Mouse (Mus musculus): ENCODE measurements at regions not wholly inside any gene's neighbourhood (a gene's known extent, or its start where the extent isn't known, plus 50 kb on each side); places are given as distances from the start of the nearest gene placed in this dataset.

- Histone ChIP-seq H3K36me3 (ENCODE audit: inconsistent target) (no peaks in the 10 kb centered on the region), H3K79me2 (ENCODE audit: inconsistent target) (no peaks in the 10 kb centered on the region), H3K4me3 (ENCODE audit: inconsistent target) (no peak overlapping the region), H3K27ac (no peak overlapping the region)
- WGBS (ENCODE audit: missing documents), result 92% methylated on average over 3 of the region's 3 CpGs
These were observed 121.0 kb upstream of the Cblb start for GRCm38 (mm10) chr16:51910046-51910445.

- Histone ChIP-seq H3K4me3 (ENCODE audit: inconsistent target) (no peak overlapping the region), H3K79me2 (ENCODE audit: inconsistent target) (no peaks in the 10 kb centered on the region), H3K36me3 (ENCODE audit: inconsistent target) (no peaks in the 10 kb centered on the region), H3K27ac (no peak overlapping the region)
- 70% methylated on average over 6 of the region's 6 CpGs for WGBS (ENCODE audit: missing documents)
These were observed 119.8 kb upstream of the Cblb start for GRCm38 (mm10) chr16:51911109-51911765.

DNA sequence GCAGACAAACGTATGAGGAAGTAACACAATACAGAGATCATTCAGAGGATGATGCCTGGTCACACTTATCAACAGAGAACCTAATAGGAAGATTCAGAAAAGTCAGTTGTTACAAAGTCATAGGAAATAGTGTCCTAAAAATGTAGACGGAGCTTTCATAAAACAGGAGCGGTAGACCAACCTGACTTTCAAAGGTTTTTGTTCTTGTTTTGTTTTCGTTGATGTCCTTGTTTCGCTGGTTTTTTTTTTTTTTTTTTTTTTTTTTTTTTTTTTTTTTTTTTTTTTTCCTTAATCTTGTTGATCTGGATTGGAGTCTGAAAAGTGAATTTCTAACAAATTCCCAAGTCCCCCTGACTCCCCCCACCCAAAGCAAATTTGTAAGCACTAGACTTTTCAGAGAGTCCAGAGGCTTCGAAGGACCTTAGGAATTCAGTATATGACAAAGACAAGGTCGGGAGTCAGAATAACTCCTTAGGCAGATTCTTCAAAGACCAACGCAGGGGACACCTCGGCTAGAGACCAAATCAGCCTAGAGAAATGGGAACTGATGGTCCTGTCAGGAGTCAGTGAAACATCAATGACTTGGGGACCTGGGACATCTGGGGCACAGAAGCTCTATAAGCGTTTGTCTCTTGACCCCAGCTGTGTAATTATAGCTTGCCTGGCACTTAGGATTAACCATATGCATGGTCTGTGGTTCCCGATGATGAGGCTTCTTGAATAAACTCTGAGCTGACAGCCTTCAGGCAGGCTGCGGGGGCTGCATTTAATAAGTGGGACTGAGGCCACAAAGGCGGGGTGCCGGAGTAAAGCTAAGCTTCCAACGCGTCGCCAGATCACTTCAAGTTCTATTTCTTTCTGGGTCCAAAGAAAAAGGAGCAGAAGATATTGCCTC, 115.7 kb upstream of the Cblb start:
- 92% methylated on average over 17 of the region's 17 CpGs for WGBS (ENCODE audit: missing documents)
- no peaks in the 10 kb centered on the region for H3K79me2 ChIP-seq (ENCODE audit: inconsistent target)
- no peak overlapping the region for H3K27ac ChIP-seq
- no peak overlapping the region for H3K4me3 ChIP-seq (ENCODE audit: inconsistent target)
- H3K36me3 ChIP-seq (ENCODE audit: inconsistent target), result no peaks in the 10 kb centered on the region

DNA sequence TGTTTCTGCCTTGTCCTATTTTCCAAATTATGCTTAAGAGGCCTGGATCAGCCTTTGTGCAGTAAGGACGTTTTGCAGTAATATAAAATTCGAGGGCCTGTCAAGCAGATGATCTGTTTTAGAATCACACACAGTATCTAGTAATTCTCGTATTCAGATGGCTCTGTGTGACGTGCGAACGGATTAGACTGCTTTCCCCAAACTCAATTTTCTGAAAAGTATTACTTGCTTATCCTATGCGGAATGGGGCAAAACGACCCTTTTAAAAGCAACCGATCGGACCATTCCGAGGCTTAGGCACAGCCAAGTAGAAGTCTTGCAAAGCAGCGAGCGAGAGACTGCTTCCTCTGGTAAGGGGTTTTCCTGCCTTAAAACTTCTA, 115.1 kb upstream of the Cblb start:
- WGBS (ENCODE audit: missing documents), result 96% methylated on average over 13 of the region's 13 CpGs
- no peak overlapping the region for H3K27ac ChIP-seq
- H3K4me3 ChIP-seq (ENCODE audit: inconsistent target), result no peak overlapping the region
- no peaks in the 10 kb centered on the region for H3K36me3 ChIP-seq (ENCODE audit: inconsistent target)
- no peaks in the 10 kb centered on the region for H3K79me2 ChIP-seq (ENCODE audit: inconsistent target)

- Histone ChIP-seq H3K27ac (no peak overlapping the region), H3K4me3 (ENCODE audit: inconsistent target) (no peak overlapping the region), H3K79me2 (ENCODE audit: inconsistent target) (no peaks in the 10 kb centered on the region), H3K36me3 (ENCODE audit: inconsistent target) (no peaks in the 10 kb centered on the region)
- 98% methylated on average over 5 of the region's 5 CpGs for WGBS (ENCODE audit: missing documents)
These were observed 114.7 kb upstream of the Cblb start for GRCm38 (mm10) chr16:51916337-51916736.

- H3K4me3 ChIP-seq (ENCODE audit: inconsistent target), result no peak overlapping the region
- no peaks in the 10 kb centered on the region for H3K36me3 ChIP-seq (ENCODE audit: inconsistent target)
- H3K79me2 ChIP-seq (ENCODE audit: inconsistent target), result no peaks in the 10 kb centered on the region
- H3K27ac ChIP-seq, result no peak overlapping the region
- 97% methylated on average over 3 of the region's 3 CpGs for WGBS (ENCODE audit: missing documents)
These were observed 114.2 kb upstream of the Cblb start for GRCm38 (mm10) chr16:51916820-51917219.

GRCm38 (mm10) chr16:51917540-51917939, 113.5 kb upstream of the Cblb start:
- Histone ChIP-seq H3K79me2 (ENCODE audit: inconsistent target) (no peaks in the 10 kb centered on the region), H3K4me3 (ENCODE audit: inconsistent target) (no peak overlapping the region), H3K27ac (no peak overlapping the region), H3K36me3 (ENCODE audit: inconsistent target) (no peaks in the 10 kb centered on the region)
- 40% methylated on average over 2 of the region's 2 CpGs for WGBS (ENCODE audit: missing documents)

DNA sequence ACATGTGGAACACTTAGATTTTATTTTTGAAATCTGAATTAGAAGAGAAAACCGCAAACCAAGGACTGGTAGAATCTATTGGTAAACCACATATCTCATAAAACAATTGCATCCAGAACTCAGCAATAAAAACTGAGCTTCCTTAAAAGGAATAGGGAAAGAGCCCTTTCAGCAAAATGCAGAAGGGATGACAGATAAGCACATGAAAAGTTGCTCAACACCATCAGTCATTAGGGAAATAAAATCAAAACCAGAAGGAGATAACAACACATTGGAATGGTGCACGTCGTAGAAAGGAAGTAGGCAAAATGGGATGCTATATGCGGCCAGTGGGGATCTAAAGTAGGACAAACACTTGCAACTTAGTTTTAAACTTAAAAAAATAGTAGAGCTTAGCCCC, 110.0 kb upstream of the Cblb start:
- Histone ChIP-seq H3K27ac (peak overlapping the region; percentile 85), H3K4me3 (ENCODE audit: inconsistent target) (no peak overlapping the region), H3K79me2 (ENCODE audit: inconsistent target) (no peaks in the 10 kb centered on the region), H3K36me3 (ENCODE audit: inconsistent target) (no peaks in the 10 kb centered on the region)
- 24% methylated on average over 4 of the region's 4 CpGs for whole genome bisulfite sequencing (ENCODE audit: missing documents)

- Histone ChIP-seq H3K27ac (peak overlapping the region; percentile 85), H3K79me2 (ENCODE audit: inconsistent target) (no peaks in the 10 kb centered on the region), H3K4me3 (ENCODE audit: inconsistent target) (no peak overlapping the region), H3K36me3 (ENCODE audit: inconsistent target) (no peaks in the 10 kb centered on the region)
- 100% methylated on average over 3 of the region's 3 CpGs for WGBS (ENCODE audit: missing documents)
These were observed 108.4 kb upstream of the Cblb start for GRCm38 (mm10) chr16:51922589-51922988.

DNA sequence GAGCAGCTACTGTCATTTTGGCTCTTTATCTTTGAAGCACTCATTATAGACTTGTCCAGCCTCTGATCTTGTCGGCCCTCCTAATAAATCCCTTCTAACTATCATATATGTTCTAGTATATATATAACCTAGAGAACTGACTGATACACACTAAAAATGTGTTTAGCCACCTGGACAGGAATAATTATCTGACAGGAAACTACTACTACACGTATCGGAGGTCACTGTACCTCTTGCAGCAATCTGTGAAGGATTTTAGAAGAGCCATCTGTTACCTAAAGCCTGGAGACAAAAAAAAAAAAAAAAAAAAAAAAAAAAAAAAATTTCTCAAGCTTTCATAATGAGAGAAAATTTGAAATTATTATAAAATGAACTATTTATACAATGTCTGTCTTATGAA, 105.4 kb upstream of the Cblb start:
- no peaks in the 10 kb centered on the region for H3K79me2 ChIP-seq (ENCODE audit: inconsistent target)
- H3K4me3 ChIP-seq (ENCODE audit: inconsistent target), result no peak overlapping the region
- H3K36me3 ChIP-seq (ENCODE audit: inconsistent target), result no peaks in the 10 kb centered on the region
- no peak overlapping the region for H3K27ac ChIP-seq
- WGBS (ENCODE audit: missing documents), result 93% methylated on average over 3 of the region's 3 CpGs

DNA sequence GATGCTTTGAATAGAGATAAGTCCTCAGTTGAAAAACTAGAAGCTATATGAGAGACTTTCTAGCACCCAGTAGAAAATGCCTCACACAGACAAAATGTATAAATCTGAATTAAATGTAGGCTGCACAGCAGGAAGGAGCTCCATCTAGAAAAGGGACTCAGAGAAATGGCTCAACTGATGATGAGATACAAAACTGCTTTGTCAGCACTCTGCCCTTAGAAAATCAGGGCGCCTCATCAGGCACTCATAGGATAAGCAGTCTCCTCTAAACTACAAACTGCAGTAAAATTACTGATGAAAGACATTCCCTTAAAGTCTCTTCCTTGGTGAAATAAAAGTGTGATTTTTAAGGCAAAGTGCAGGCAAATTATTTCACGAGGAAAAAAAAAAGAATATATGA, 97.9 kb upstream of the Cblb start:
- Histone ChIP-seq H3K36me3 (ENCODE audit: inconsistent target) (no peaks in the 10 kb centered on the region), H3K79me2 (ENCODE audit: inconsistent target) (no peaks in the 10 kb centered on the region), H3K27ac (peak overlapping the region; percentile 89), H3K4me3 (ENCODE audit: inconsistent target) (no peak overlapping the region)
- 100% methylated on average over 1 of the region's 2 CpGs for WGBS (ENCODE audit: missing documents)

DNA sequence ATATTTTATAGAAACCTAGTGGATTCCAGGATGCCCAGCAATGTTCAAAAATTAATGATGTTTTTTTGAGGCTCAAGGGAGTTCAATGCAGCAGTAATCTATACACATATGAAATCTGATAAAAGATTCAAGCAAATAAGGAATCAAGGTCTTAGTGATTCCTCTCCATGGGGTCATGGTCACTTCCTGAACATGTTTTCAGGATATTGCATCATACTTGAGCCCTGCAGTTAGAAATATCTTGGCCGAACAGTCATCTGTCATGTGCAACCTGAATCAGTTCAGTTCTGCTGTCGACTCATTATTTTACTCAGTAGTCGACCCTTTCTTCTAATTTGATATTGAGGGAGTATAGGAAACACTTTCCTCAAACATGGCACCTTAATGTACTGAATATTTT, 97.1 kb upstream of the Cblb start:
- peak overlapping the region; percentile 89 for H3K27ac ChIP-seq
- H3K36me3 ChIP-seq (ENCODE audit: inconsistent target), result no peaks in the 10 kb centered on the region
- no peaks in the 10 kb centered on the region for H3K79me2 ChIP-seq (ENCODE audit: inconsistent target)
- 24% methylated on average over 3 of the region's 3 CpGs for WGBS (ENCODE audit: missing documents)
- no peak overlapping the region for H3K4me3 ChIP-seq (ENCODE audit: inconsistent target)

DNA sequence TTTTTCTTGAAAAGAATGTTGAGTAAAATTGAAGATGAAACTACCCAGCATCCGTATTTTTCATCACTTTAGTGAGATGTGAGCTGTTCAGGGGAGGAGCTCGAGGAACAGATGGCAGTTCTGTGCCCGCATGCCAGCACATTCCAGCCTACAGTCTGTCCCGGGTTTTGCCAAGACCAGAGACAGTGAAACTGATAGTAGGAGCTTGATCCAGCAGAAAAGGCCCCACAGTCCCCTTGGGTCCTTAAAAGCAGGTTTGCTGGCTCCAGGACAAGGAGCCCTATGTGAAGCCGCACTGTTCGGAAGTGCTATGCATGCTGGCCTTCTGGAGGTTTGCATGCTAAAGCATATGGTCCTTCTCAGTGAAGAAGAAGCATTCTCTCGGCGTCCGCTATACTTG, 93.7 kb upstream of the Cblb start:
- H3K79me2 ChIP-seq (ENCODE audit: inconsistent target), result no peaks in the 10 kb centered on the region
- H3K4me3 ChIP-seq (ENCODE audit: inconsistent target), result no peak overlapping the region
- H3K27ac ChIP-seq, result no peak overlapping the region
- 94% methylated on average over 9 of the region's 9 CpGs for WGBS (ENCODE audit: missing documents)
- no peaks in the 10 kb centered on the region for H3K36me3 ChIP-seq (ENCODE audit: inconsistent target)

GRCm38 (mm10) chr16:51939061-51939460, 92.0 kb upstream of the Cblb start:
- no peak overlapping the region for H3K27ac ChIP-seq
- H3K36me3 ChIP-seq (ENCODE audit: inconsistent target), result no peaks in the 10 kb centered on the region
- H3K79me2 ChIP-seq (ENCODE audit: inconsistent target), result no peaks in the 10 kb centered on the region
- WGBS (ENCODE audit: missing documents), result 94% methylated on average over 5 of the region's 5 CpGs
- no peak overlapping the region for H3K4me3 ChIP-seq (ENCODE audit: inconsistent target)

DNA sequence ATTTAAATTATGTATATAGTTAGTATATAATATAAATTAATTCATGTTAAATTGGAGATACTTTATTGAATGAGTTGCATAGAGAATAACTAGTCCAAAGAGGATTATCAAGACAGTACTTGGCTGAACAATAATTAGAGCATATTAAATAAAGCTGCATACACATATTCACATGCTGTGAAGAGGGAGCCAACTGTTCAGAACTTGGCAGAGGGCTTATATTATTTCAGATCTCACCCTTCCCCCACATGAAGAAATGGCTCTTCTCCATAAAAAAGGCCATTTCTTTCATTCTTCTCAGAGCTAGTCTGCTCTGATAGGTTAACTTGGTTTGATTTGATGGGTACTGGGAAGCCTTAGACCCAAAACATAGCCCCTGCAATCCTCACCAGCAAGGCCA, 90.5 kb upstream of the Cblb start:
- Histone ChIP-seq H3K79me2 (ENCODE audit: inconsistent target) (no peaks in the 10 kb centered on the region), H3K27ac (no peak overlapping the region), H3K36me3 (ENCODE audit: inconsistent target) (no peaks in the 10 kb centered on the region), H3K4me3 (ENCODE audit: inconsistent target) (no peak overlapping the region)
